Mouse (Mus musculus): ENCODE measurements around the gene Arl4c.

Arl4c gene

DNA sequence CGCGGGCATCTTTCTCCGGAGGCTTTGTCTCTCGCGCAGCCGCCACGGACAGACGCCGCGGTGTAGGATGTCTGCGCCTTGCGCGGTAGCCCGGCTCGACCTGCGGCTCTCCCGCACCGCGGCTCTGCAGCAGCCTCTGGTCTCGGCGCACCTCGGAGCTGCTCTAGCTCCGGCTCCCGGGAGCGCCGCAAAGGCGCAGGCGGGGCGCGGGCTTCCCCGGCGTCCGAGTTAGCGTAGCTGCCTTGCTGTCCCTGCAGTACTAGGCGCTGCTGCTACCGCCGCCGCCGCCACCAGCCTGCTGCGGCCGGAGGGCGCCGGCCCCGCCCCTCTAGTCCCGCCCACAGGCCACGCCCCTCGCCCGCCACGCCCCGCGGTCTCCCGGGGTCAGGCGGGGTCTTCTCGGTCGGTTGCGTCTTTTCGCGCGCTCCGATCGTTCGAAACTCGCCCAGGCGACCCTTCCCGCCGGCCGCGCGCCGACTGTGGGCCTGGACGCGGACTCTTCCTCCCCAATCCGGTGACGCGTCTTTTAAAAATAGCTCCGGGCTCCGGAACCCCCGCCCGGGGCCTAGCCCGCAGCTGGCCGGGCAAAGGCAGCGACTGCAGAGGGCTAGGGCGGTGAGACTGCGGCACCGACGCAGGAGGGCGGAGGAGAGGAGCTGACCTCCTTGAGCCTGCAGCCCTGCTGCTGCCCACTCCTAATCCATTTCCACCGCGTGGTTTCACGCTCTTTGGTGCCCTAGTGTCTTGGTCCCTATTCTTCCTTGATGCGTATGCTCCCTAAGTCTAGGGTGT lies at the start of gene Arl4c:
Gene Arl4c, minus strand, starts transcription at position 352 of the 792 bp plus-strand sequence.
- in situ Hi-C loops (cut with MboI; ENCODE audit: low pct_unique_long_range_greater_than_20kb in 1 of 2, low sequenced_read_pairs in 2 of 2, unreplicated experiment in 1 of 2), result loop anchor here in 1 of 2 experiments (10.0 kb wide), 1 partner anchor 257 kb away; no protein-coding TSS in a partner anchor

DNA sequence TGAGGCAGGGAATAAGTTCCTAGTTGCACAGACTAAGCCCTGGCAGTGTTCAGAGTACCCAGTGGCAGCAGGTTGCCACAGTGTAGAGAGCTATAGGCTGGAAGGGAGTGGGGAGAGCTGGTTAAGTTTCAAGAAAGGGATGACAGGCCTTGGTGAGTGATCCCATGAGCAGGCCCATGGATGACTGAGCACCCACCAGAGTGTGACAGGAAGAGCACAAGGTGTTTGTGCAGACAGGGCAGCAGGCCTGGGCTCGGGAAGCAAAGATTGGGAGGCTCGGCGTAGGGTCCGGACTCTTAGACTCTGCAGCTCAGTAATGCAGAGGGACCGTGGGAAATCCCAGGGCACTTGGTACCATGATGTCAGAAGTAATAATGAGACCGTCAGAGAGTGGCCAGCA lies 49.3 kb upstream of the Arl4c start:
- in situ Hi-C loops (cut with MboI; ENCODE audit: low pct_unique_long_range_greater_than_20kb in 1 of 2, low sequenced_read_pairs in 2 of 2, unreplicated experiment in 1 of 2), result loop anchor here in 1 of 2 experiments (25.0 kb wide), 1 partner anchor 311 kb away; the partner anchor contains the start of gene Sh3bp4

- in situ Hi-C loops (cut with MboI; ENCODE audit: low pct_unique_long_range_greater_than_20kb in 1 of 2, low sequenced_read_pairs in 2 of 2, unreplicated experiment in 1 of 2), result loop anchor here in 1 of 2 experiments (25.0 kb wide), 1 partner anchor 312 kb away; the partner anchor contains the start of gene Sh3bp4
Observed at GRCm38 (mm10) chr1:88750576-88750975, 48.6 kb upstream of the Arl4c start.

DNA sequence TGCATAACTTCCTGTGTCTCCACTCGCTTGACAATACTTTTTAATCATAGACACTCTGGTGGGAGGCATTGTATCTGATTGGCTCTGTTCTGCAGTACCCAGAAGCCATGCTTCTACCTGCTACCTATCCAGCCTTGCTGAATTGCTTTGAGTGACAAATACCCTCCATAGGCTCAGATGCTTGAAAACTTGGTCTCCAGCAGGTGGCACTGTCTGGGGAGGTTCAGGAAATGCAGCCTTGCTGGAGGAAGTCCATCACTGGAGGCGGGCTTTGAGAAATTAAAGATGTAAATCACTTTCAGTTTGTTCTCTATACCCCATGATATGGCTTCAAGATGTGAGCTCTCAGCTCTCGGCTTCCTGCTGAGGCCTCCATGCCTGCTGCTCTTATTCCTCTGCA lies 48.1 kb upstream of the Arl4c start:
- in situ Hi-C loops (cut with MboI; ENCODE audit: low pct_unique_long_range_greater_than_20kb in 1 of 2, low sequenced_read_pairs in 2 of 2, unreplicated experiment in 1 of 2), result loop anchor here in 1 of 2 experiments (25.0 kb wide), 1 partner anchor 312 kb away; the partner anchor contains the start of gene Sh3bp4

- in situ Hi-C loops (cut with MboI; ENCODE audit: low pct_unique_long_range_greater_than_20kb in 1 of 2, low sequenced_read_pairs in 2 of 2, unreplicated experiment in 1 of 2), result loop anchor here in 1 of 2 experiments (10.0 kb wide), 1 partner anchor 446 kb away; no protein-coding TSS in a partner anchor
Observed at GRCm38 (mm10) chr1:88749106-88749505, 47.1 kb upstream of the Arl4c start.

DNA sequence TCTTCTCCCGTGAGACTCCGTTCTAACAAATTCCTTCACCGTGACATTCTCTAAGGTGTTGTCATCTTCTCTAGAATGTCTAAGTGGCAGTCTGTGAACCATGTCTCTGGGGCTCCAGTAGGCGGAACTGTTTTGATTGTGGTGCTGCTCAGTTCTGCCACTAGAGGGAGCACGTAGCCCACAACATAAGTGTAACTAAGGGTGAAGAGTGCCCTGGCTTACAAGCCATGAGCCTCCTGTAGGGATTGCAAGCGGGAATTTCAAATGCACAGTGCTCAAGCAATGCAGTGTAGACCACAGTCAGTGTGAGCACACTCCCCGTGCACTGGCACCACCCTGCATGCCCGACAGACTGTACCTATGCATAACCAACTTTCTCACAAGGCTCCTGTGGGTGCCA lies 43.2 kb upstream of the Arl4c start:
- in situ Hi-C loops (cut with MboI; ENCODE audit: low pct_unique_long_range_greater_than_20kb in 1 of 2, low sequenced_read_pairs in 2 of 2, unreplicated experiment in 1 of 2), result loop anchor here in 1 of 2 experiments (10.0 kb wide), 1 partner anchor 450 kb away; no protein-coding TSS in a partner anchor

GRCm38 (mm10) chr1:88744261-88744660 lies 42.2 kb upstream of the Arl4c start:
- in situ Hi-C loops (cut with MboI; ENCODE audit: low pct_unique_long_range_greater_than_20kb in 1 of 2, low sequenced_read_pairs in 2 of 2, unreplicated experiment in 1 of 2), result loop anchor here in 1 of 2 experiments (10.0 kb wide), 1 partner anchor 451 kb away; no protein-coding TSS in a partner anchor

DNA sequence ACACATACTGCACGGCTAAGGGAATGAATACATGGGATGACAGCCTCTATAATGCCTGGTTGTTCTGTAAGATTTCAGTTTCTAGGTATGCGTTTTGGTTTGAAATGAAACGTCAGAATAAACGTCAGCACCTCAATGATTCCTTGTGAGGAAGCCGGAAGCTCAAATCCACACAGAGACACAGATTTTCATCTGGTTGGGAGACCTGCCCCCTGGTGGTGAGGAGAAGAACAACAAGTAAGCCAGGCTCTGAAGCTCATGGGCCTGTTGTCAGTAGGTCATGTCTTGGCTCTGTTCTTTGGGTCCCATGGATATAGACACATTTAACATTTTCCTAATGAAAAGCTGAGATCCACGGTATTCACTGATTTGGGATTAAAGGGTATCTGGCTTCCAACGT lies 40.4 kb upstream of the Arl4c start:
- in situ Hi-C loops (cut with MboI; ENCODE audit: low pct_unique_long_range_greater_than_20kb in 1 of 2, low sequenced_read_pairs in 2 of 2, unreplicated experiment in 1 of 2), result loop anchor here in 1 of 2 experiments (10.0 kb wide), 1 partner anchor 452 kb away; no protein-coding TSS in a partner anchor

GRCm38 (mm10) chr1:88739546-88739945 lies 37.5 kb upstream of the Arl4c start:
- in situ Hi-C loops (cut with MboI; ENCODE audit: low pct_unique_long_range_greater_than_20kb in 1 of 2, low sequenced_read_pairs in 2 of 2, unreplicated experiment in 1 of 2), result no loop called here

- in situ Hi-C loops (cut with MboI; ENCODE audit: low pct_unique_long_range_greater_than_20kb in 1 of 2, low sequenced_read_pairs in 2 of 2, unreplicated experiment in 1 of 2), result no loop called here
Observed at GRCm38 (mm10) chr1:88738931-88739330, 36.9 kb upstream of the Arl4c start.

DNA sequence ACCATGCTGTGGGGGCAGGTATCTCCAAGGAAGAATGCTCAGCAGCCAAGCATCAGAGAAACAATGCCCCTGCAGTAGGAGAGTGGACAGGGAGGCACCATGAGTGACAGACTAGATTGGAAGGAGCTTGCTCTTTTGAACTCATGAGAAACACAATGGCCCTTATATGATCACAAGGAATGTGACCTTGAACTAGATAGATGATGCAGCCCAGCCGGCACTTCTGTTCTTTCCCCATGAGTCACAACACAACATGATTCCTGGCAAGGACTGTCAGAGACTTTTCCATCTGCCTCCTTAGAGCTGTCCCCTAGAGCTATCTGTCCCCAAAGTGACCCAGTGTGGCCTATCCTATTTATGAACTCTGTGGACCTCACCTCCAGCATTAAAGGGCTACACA lies 27.5 kb upstream of the Arl4c start:
- in situ Hi-C loops (cut with MboI; ENCODE audit: low pct_unique_long_range_greater_than_20kb in 1 of 2, low sequenced_read_pairs in 2 of 2, unreplicated experiment in 1 of 2), result no loop called here

DNA sequence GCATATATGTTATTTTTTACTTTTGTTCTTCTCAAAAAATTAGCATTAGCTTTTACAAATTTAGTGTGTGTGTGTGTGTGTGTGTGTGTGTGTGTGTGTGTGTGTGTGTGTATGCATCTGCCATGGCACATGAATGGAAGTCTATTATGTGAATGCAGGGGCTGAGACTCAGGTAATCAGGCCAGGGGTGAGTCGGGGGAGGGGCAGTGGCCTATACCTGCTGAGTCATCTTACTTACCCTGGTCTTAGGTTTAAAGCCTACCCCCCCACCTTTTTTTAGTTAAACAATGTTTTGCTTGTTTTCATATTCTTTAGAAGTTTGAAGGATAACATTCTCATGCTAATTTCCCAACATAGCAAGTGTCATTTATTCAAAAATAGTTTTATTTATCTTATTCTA lies 25.3 kb upstream of the Arl4c start:
- in situ Hi-C loops (cut with MboI; ENCODE audit: low pct_unique_long_range_greater_than_20kb in 1 of 2, low sequenced_read_pairs in 2 of 2, unreplicated experiment in 1 of 2), result no loop called here

DNA sequence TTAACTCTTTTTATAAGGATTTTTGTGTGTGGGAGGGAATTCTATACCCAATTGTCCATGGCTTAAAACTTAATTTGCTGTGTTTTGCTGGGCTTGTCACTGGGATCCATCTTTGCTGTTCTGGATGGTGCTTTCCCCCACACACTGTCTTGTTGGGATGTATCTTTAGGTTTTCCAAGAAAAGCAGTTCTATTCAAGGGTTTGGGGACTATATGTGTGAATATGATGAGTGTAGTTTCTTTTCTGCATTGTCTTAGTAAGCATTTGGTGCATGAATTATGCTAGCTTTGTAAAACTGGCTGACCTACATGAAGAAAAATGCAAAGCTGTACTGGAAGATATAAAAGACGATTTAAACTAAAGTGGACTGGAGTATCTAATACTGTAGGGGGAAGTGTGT lies 23.7 kb upstream of the Arl4c start:
- in situ Hi-C loops (cut with MboI; ENCODE audit: low pct_unique_long_range_greater_than_20kb in 1 of 2, low sequenced_read_pairs in 2 of 2, unreplicated experiment in 1 of 2), result no loop called here

GRCm38 (mm10) chr1:88720626-88721229 lies 18.7 kb upstream of the Arl4c start:
- in situ Hi-C loops (cut with MboI; ENCODE audit: low pct_unique_long_range_greater_than_20kb in 1 of 2, low sequenced_read_pairs in 2 of 2, unreplicated experiment in 1 of 2), result no loop called here

DNA sequence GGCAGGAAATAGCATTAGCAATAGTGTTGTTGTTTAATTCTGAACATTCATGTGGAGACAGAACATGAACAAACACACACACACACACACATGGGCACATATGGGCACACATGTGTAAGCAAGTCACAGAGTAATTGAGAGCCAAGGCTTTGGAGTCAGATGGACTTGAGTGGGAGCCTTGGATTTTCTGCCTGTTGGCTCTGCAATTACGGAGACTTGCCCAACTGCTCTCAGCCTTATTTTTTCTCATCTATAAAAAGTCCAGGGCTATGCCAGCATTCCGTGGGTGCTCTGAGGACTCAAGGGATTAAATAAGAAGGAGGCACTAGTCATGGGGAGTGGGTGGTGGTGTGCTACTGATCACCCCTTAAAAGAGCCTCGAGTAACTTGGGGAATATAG lies 16.5 kb upstream of the Arl4c start:
- in situ Hi-C loops (cut with MboI; ENCODE audit: low pct_unique_long_range_greater_than_20kb in 1 of 2, low sequenced_read_pairs in 2 of 2, unreplicated experiment in 1 of 2), result loop anchor here in 1 of 2 experiments (5.0 kb wide), 1 partner anchor 291 kb away; no protein-coding TSS in a partner anchor

GRCm38 (mm10) chr1:88717736-88718135 lies 15.7 kb upstream of the Arl4c start:
- in situ Hi-C loops (cut with MboI; ENCODE audit: low pct_unique_long_range_greater_than_20kb in 1 of 2, low sequenced_read_pairs in 2 of 2, unreplicated experiment in 1 of 2), result loop anchor here in 1 of 2 experiments (5.0 kb wide), 1 partner anchor 290 kb away; no protein-coding TSS in a partner anchor

- in situ Hi-C loops (cut with MboI; ENCODE audit: low pct_unique_long_range_greater_than_20kb in 1 of 2, low sequenced_read_pairs in 2 of 2, unreplicated experiment in 1 of 2), result no loop called here
Observed at GRCm38 (mm10) chr1:88712011-88712410, 10.0 kb upstream of the Arl4c start.

GRCm38 (mm10) chr1:88708646-88709305 lies 6.8 kb upstream of the Arl4c start:
- in situ Hi-C loops (cut with MboI; ENCODE audit: low pct_unique_long_range_greater_than_20kb in 1 of 2, low sequenced_read_pairs in 2 of 2, unreplicated experiment in 1 of 2), result loop anchor here (5.0 to 10.0 kb wide), 2 partner anchors 146 to 264 kb away; no protein-coding TSS in a partner anchor
